Comparison of ENCODE assay signal across 11 mouse cellular contexts in genomic region chr3:135586471-135586880, GRCm38 (mm10).
A peak's percentile ranks its signal among the peaks of the same experiment; 100 is the strongest.
DNase-seq lines count a peak whose midpoint lies in the region; ATAC-seq lines count a peak whose summit lies in the region.
"Had no signal": no experiment of that assay in that cellular context is flagged by ENCODE, and none has a peak within 500 bp of the region (broad histone marks: within the 10 kb centered on the region; RNA-seq: fewer than 3 reads in every experiment).

No protein-coding gene starts in this region.

- no peaks in the 10 kb centered on the region for H3K27me3 ChIP-seq in heart, embryonic 12.5 days (replicated peaks)
- H3K27me3 ChIP-seq in liver, embryonic 16.5 days (ENCODE audit: control insufficient read depth, insufficient read depth, low read depth, low read length) = no peaks in the 10 kb centered on the region

- peaks cover 27% of the 10 kb centered on the region for H3K4me1 ChIP-seq in heart, embryonic 12.5 days (replicated peaks)
- H3K4me1 ChIP-seq in liver, embryonic 16.5 days (ENCODE audit: control insufficient read depth, low read depth, low read length) = peaks cover 14% of the 10 kb centered on the region

- WGBS in heart, embryonic 12.5 days = 67% methylated on average over 4 of the region's 4 CpGs
- WGBS in liver, embryonic 16.5 days (ENCODE audit: insufficient replicate concordance) = 55% methylated on average over 4 of the region's 4 CpGs

- H3K4me2 ChIP-seq in heart, embryonic 12.5 days = no peak overlapping the region
- H3K4me2 ChIP-seq in liver, embryonic 16.5 days (ENCODE audit: low read depth, low read length) = no peak overlapping the region

- no peaks in the 10 kb centered on the region for H3K9me3 ChIP-seq in heart, embryonic 12.5 days (replicated peaks)
- no peaks in the 10 kb centered on the region for H3K9me3 ChIP-seq in liver, embryonic 16.5 days (replicated peaks; ENCODE audit: control insufficient read depth, low read length)

- peaks cover 67% of the 10 kb centered on the region for H3K36me3 ChIP-seq in heart, embryonic 12.5 days
- H3K36me3 ChIP-seq in liver, embryonic 16.5 days (ENCODE audit: control insufficient read depth, insufficient read depth) = peaks cover 6% of the 10 kb centered on the region

- ATAC-seq in heart, embryonic 12.5 days (ENCODE audit: insufficient number of reproducible peaks, low FRiP score) = no peak
- peak; percentile 49; the same call in 1 of the 2 replicates for ATAC-seq in liver, embryonic 16.5 days (ENCODE audit: low read depth)

- H3K27ac ChIP-seq in heart, embryonic 12.5 days (ENCODE audit: poor library complexity, severe bottlenecking) = peak overlapping the region; percentile 45
- no peak overlapping the region for H3K27ac ChIP-seq in liver, embryonic 16.5 days (ENCODE audit: low read length)

- no peak overlapping the region for H3K4me3 ChIP-seq in heart, embryonic 12.5 days
- H3K4me3 ChIP-seq in liver, embryonic 16.5 days (ENCODE audit: low read depth, low read length) = no peak overlapping the region
- H3K4me3 ChIP-seq: myocyte had no signal

- peak; percentile 65 for DNase-seq in heart, adult 8-10 months (ENCODE audit: low spot score)
- no peak for DNase-seq in heart, postnatal 4 days
- DNase-seq in R1 (ENCODE audit: low read depth, low spot score) = peak; percentile 80
- no peak for DNase-seq in layer of hippocampus, adult 9-10 months (ENCODE audit: low spot score)
- no peak for DNase-seq in spleen, postnatal 36 days (ENCODE audit: low spot score in 2 of 2)
- DNase-seq in layer of hippocampus, postnatal 25 days (ENCODE audit: extremely low spot score in 1 of 2, low spot score in 1 of 2) = no peak
- DNase-seq: cerebellum, adult 8-10 months; gastrocnemius, postnatal 10 days had no signal

- no peak overlapping the region for H3K9ac ChIP-seq in heart, embryonic 12.5 days
- H3K9ac ChIP-seq in liver, embryonic 16.5 days (ENCODE audit: low read depth, low read length) = no peak overlapping the region

Comparison
In these comparisons a context has a peak if more than half of its experiments do, and no peak if none do; other contexts are left out.
1. DNase-seq: peak in heart, adult 8-10 months (single experiment) and R1 (single experiment); none in heart, postnatal 4 days (single experiment), layer of hippocampus, adult 9-10 months (single experiment), spleen, postnatal 36 days (0 of 2) and layer of hippocampus, postnatal 25 days (0 of 2).